Mouse (Mus musculus) MEL (cell line): Measurements from ENCODE around the gene Tmem274.

ENCODE experiments used
- BHLHE40 ChIP-seq: IDR thresholded peaks from 2 replicates; pipeline ENCODE4 v1.6.1; 2012; ENCODE audit warnings: low read depth, mild to moderate bottlenecking, inconsistent platforms, low read length, improper control_type of control experiment, borderline replicate concordance
- CTCF ChIP-seq, 3 experiments: IDR thresholded peaks in 2 of 3; conservative IDR thresholded peaks in 1 of 3; 2 replicates each; pipeline ENCODE4 v1.5.1; 2011 to 2012; ENCODE audit warnings: low read length in 3 of 3, low read depth in 2 of 3, mild to moderate bottlenecking in 2 of 3, improper control_type of control experiment in 1 of 3, inconsistent platforms in 1 of 3, mixed read lengths in 1 of 3, moderate library complexity in 1 of 3; ENCODE audit not compliant: control insufficient read depth in 1 of 3, insufficient read depth in 1 of 3, poor library complexity in 1 of 3, severe bottlenecking in 1 of 3
- EP300 ChIP-seq, 2 experiments: IDR thresholded peaks; 2 replicates each; pipeline ENCODE4 v1.6.1; 2011; ENCODE audit warnings: improper control_type of control experiment in 2 of 2, low read length in 2 of 2, low read depth in 1 of 2, mild to moderate bottlenecking in 1 of 2
- ZC3H11A ChIP-seq: IDR thresholded peaks from 2 replicates; pipeline ENCODE4 v1.6.1; 2012; ENCODE audit warnings: low read depth, mild to moderate bottlenecking, inconsistent platforms, low read length, improper control_type of control experiment

DNA sequence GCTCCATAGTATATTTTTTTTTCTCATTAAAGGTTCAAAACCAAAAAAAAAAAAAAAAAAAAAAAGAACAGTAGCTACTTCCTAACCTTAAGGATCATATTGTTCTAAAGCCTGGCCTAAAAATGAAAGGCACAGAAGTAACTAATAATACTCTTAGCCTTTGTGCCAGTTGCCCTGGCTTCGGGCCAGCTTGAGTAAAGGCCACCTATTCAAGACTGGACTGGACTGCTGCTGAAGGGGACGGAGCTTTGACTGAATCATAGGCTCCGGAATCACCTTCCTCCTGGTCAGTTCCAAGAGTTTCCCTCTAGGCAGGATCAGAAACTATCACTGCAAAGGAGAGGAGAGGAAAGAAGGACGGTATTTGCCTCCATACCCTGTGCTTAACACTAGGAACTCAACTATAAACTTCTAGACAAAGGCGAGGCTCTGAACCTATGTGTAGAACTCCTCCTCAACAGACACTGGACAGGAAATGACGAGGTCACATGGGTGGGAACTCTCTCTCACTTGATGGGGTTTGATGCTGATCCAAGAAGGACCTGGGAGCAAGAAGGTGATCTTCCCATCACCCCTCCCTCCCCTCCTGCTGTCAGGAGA, 19.2 kb upstream of the Tmem274 start:
- no peak for TF ChIP-seq CTCF (IDR thresholded peaks at IDR 0.05 in 2 of 3, conservative IDR thresholded peaks at IDR 0.05 in 1 of 3; ENCODE audit: control insufficient read depth in 1 of 3, insufficient read depth in 1 of 3, low read depth in 2 of 3, low read length in 3 of 3, poor library complexity in 1 of 3, severe bottlenecking in 1 of 3)
- no peak for TF ChIP-seq ZC3H11A
- no peak for TF ChIP-seq EP300 (IDR thresholded peaks at IDR 0.05; ENCODE audit: low read depth in 1 of 2, low read length in 2 of 2)
- TF ChIP-seq BHLHE40, result no peak
